Mouse (Mus musculus) hindbrain, postnatal 0 days (tissue): ENCODE results near the gene Lime1. TPM values are rescaled to one million over a fixed set of nuclear protein-coding genes. Genes with fewer than 3 reads are reported as not detected.

Experiments
- ATAC-seq: fragments of 200-750 bp; cut with Nextera tagmentation; 2 replicates; pipeline ENCODE4 v1.8.0; 2017; ENCODE audit warnings: mild to moderate bottlenecking, moderate TSS enrichment, moderate library complexity
- DNase-seq: peaks from one replicate; pipeline ENCODE4 v3.0.0-alpha.2; 2015; ENCODE audit warnings: low spot score
- H3K27ac ChIP-seq: fragments of 300-500 bp; sonication (generic); 2 replicates; pipeline ENCODE4 v1.5.1; 2014; ENCODE audit warnings: mild to moderate bottlenecking
- H3K27me3 ChIP-seq: fragments of 300-500 bp; sonication (generic); 2 replicates; pipeline ENCODE4 v1.6.1; 2014; ENCODE audit warnings: low read length, mixed read lengths; ENCODE audit not compliant: insufficient read depth
- H3K36me3 ChIP-seq: fragments of 300-500 bp; sonication (generic); 2 replicates; pipeline ENCODE4 v1.6.1; 2014; ENCODE audit warnings: low read length, mixed read lengths; ENCODE audit not compliant: insufficient read depth
- H3K4me1 ChIP-seq: fragments of 300-500 bp; sonication (generic); 2 replicates; pipeline ENCODE4 v1.6.1; 2014; ENCODE audit warnings: antibody characterized with exemption, low read length, mixed read lengths; ENCODE audit not compliant: insufficient read depth
- H3K4me2 ChIP-seq: fragments of 300-500 bp; sonication (generic); 2 replicates; pipeline ENCODE4 v1.6.1; 2014; ENCODE audit warnings: low read depth, mild to moderate bottlenecking, low read length, moderate library complexity, mixed read lengths
- H3K4me3 ChIP-seq: fragments of 300-500 bp; sonication (generic); 2 replicates; pipeline ENCODE4 v1.5.1; 2014; ENCODE audit warnings: low read length
- H3K9ac ChIP-seq: fragments of 300-500 bp; sonication (generic); replicated peaks from 2 replicates; pipeline ENCODE4 v1.6.1; 2014; ENCODE audit warnings: mild to moderate bottlenecking, low read length, moderate library complexity, mixed read lengths
- H3K9me3 ChIP-seq: fragments of 300-500 bp; sonication (generic); 2 replicates; pipeline ENCODE4 v1.6.1; 2016; ENCODE audit warnings: low read length, mixed read lengths
- CTCF ChIP-seq: IDR thresholded peaks from 2 replicates; pipeline ENCODE4 v1.5.1; 2016; ENCODE audit warnings: antibody characterized with exemption, control low read depth, low read depth
- WGBS: fragments of 180-500 bp; shearing (Covaris S2); extraction: QIAGEN DNeasy Blood & Tissue Kit; methylation state at CpG from one replicate; pipeline ENCODE4 v1.1.7; 2014; 5-methylcytosine and 5-hydroxymethylcytosine counted together
- polyA plus RNA-seq: library from polyadenylated mRNA; unstranded; fragments of >200 nt; fragmentation: Nextera tagmentation; extraction: Ambion mirVana; gene quantifications from 2 replicates; pipeline ENCODE4 v1.2.1, GENCODE M21; 2015
- total RNA-seq: library from RNA; depleted of rRNA; stranded (reverse); fragments of >200 nt; gene quantifications from 2 replicates; pipeline ENCODE4 v1.2.3, GENCODE M21; 2014

The Lime1 gene
- total and polyA plus RNA-seq, 2 experiments from 2014 or later, result 24.1 to 49.0 TPM

DNA sequence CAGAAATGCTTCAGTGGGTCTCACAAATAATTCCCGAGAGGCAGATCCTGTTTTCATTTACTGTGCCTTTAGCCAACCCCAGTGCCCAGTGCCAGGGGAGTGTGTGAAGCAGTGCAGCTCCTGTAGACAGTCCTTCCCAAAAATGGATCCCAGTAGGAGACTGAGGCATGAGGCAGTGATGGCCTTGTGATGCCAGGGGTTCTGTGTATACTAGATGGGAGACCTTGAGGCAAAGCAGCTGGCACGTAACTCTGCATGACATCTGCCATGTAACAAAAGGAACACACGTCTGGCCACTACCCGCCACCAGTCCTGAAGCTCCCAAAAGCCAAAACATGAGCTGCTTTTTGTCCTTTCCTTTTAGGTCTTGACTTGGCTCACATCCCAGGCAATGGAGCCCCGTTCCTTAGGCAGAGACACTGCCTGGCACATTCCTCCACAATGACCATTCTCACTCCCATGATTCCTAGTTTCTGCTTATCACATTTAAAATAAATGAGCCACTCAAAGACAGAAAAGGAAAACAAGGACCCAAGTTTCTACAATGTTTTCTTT lies 17.4 kb downstream of the Lime1 start:
- WGBS, result 37% methylated on average over 5 of the region's 5 CpGs
- no peaks in the 10 kb centered on the region for H3K9me3 ChIP-seq
- no peak overlapping the region for H3K27ac ChIP-seq
- H3K4me1 ChIP-seq, result no peaks in the 10 kb centered on the region
- ATAC-seq (no peak), DNase-seq (no peak)
- no peak overlapping the region for H3K9ac ChIP-seq
- H3K4me3 ChIP-seq, result no peak overlapping the region
- no peaks in the 10 kb centered on the region for H3K27me3 ChIP-seq
- H3K36me3 ChIP-seq, result no peaks in the 10 kb centered on the region; the same call in 1 of the 2 replicates
- no peak for TF ChIP-seq CTCF
- no peak overlapping the region for H3K4me2 ChIP-seq

DNA sequence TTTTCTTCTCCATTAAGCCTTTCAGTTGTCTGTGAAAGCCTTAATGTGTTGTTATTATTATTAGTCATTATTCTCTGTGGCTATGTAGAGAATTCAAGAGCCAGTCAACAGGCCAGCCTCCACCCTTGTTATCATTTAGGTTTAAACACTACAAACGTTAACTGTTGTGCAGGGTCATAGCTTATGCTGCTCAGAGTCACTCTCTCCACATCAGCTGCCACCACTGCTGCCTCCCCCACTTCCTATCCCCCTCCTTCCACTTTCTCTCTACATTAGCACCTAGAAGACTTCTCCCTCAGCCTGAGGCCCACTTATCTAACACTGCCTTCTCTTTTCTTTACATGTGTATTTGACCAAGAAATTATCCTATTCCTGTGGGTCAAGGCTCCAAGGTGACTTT lies 21.6 kb downstream of the Lime1 start:
- no peak for TF ChIP-seq CTCF
- Histone ChIP-seq H3K27ac (no peak overlapping the region), H3K9ac (no peak overlapping the region), H3K4me1 (no peaks in the 10 kb centered on the region), H3K9me3 (no peaks in the 10 kb centered on the region), H3K4me3 (no peak overlapping the region), H3K36me3 (no peaks in the 10 kb centered on the region), H3K27me3 (no peaks in the 10 kb centered on the region), H3K4me2 (no peak overlapping the region)
- WGBS, result 21% methylated on average over 1 of the region's 1 CpGs
- no peak for ATAC-seq
- no peak for DNase-seq

DNA sequence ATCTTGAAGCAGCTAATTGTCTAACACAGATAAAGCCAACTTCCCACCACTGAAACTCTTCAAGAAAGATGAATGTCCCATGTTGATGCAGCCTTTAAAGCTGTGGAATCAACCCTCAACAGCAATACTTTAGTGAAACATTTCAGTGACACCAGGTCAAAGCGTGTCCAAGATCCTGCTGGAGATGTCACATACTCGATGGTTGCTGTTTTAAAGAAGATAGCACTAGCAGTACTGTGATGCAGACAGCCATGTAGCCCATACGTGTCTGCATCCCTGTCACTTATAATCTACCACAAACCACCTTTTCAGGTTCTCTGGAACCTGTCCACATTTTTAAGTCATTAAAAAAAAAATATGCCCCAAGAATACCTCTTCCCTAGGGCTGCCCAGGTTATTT lies 23.8 kb downstream of the Lime1 start:
- H3K27ac ChIP-seq, result no peak overlapping the region
- DNase-seq (no peak), ATAC-seq (no peak)
- H3K4me2 ChIP-seq, result no peak overlapping the region
- H3K9ac ChIP-seq, result no peak overlapping the region
- no peak for TF ChIP-seq CTCF
- H3K36me3 ChIP-seq, result no peaks in the 10 kb centered on the region
- H3K27me3 ChIP-seq, result no peaks in the 10 kb centered on the region
- H3K4me1 ChIP-seq, result no peaks in the 10 kb centered on the region
- 94% methylated on average over 3 of the region's 3 CpGs for WGBS
- no peaks in the 10 kb centered on the region for H3K9me3 ChIP-seq
- H3K4me3 ChIP-seq, result no peak overlapping the region

DNA sequence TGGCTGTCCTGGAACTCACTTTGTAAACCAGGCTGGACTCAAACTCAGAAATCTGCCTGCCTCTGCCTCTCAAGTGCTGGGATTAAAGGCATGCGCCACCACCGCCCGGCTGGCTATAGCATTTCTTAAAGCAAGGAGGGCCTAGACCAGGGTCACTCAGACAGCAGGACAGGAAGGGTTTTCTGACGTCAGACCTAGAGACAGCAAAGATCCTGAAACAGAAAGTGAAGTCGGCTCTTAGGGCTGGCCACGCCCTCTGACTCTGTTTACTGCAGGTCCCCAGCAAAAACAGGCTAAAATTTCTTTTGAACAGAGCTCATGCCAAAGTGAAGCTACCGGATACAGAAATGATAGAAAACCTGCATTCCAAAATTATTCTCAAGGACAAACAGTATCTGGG lies 29.8 kb downstream of the Lime1 start:
- ATAC-seq, result no peak

DNA sequence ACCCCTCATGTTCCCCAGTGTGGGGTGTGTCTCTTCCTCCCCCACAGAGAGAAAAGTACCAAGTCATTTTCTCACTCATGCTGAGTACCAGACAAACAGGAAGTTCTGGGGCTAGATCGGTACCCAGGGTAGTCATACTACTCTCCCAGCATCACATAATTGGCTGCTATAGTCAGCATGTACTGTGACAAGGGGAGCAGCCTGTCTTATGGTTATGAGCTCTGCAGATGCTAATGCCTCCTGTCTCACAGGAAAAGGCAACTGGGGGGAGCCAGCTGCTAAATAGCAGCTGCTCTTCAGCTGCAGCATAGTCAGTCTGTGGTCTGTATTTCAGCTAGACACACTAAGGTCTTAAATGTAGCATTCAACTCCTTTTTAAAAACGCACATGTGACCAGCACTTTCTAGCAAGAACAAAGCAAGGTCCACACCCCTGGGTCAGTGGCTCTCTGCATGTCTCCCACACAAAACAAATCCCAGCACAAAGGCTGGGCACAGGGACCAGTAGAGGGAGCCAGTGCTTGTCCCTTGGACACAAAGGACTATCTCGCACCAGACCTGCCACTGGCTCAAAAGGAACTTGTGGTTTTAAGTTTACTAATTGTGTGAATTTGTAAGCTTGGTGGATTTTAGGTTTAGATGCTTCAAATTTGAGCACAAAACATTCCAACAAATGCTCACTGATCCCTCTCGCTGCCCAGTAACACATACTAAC lies 31.0 kb downstream of the Lime1 start:
- no peaks in the 10 kb centered on the region for H3K36me3 ChIP-seq
- no peaks in the 10 kb centered on the region for H3K4me1 ChIP-seq
- H3K27ac ChIP-seq, result no peak overlapping the region
- ATAC-seq (peak; percentile 74; the same call in 1 of the 2 replicates), DNase-seq (peak; percentile 77)
- H3K4me3 ChIP-seq, result no peak overlapping the region
- no peak overlapping the region for H3K4me2 ChIP-seq
- H3K9ac ChIP-seq, result no peak overlapping the region
- H3K9me3 ChIP-seq, result no peaks in the 10 kb centered on the region
- peak; percentile 82 for TF ChIP-seq CTCF
- H3K27me3 ChIP-seq, result no peaks in the 10 kb centered on the region
- 31% methylated on average over 4 of the region's 4 CpGs for WGBS

More for the DNA sequence above, 29.8 kb downstream of the Lime1 start:
- no peak overlapping the region for H3K4me3 ChIP-seq
- no peak overlapping the region for H3K4me2 ChIP-seq
- no peak for TF ChIP-seq CTCF
- H3K36me3 ChIP-seq, result no peaks in the 10 kb centered on the region
- H3K4me1 ChIP-seq, result no peaks in the 10 kb centered on the region
- no peaks in the 10 kb centered on the region for H3K27me3 ChIP-seq
- no peaks in the 10 kb centered on the region for H3K9me3 ChIP-seq
- WGBS, result 84% methylated on average over 7 of the region's 7 CpGs
- no peak overlapping the region for H3K9ac ChIP-seq
- DNase-seq, result no peak
- H3K27ac ChIP-seq, result no peak overlapping the region

DNA sequence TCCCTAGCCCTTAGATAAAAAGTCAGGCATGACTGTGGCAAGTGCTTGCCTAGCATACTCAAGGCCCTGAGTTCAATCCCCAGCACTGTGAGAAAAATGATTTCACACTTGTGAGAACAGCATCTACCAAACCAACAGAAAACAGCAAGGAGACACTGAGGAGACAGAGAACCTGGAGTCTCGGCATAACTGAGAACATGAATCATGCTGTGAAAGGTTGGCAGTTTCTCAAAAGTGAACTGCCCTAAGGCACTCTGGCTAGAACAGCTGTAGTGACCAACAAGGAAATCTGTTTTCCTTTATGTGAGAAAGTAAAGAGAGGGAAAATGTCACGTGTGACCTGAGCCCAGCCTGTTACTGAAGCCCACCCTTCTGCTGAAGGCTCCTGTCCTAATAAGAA lies 33.3 kb downstream of the Lime1 start:
- no peak overlapping the region for H3K4me2 ChIP-seq
- ATAC-seq, result no peak
- H3K27me3 ChIP-seq, result no peaks in the 10 kb centered on the region
- H3K4me3 ChIP-seq, result no peak overlapping the region
- no peak overlapping the region for H3K27ac ChIP-seq
- 35% methylated on average over 2 of the region's 2 CpGs for WGBS
- H3K9me3 ChIP-seq, result no peaks in the 10 kb centered on the region
- no peaks in the 10 kb centered on the region for H3K4me1 ChIP-seq
- no peaks in the 10 kb centered on the region for H3K36me3 ChIP-seq
- TF ChIP-seq CTCF, result no peak
- H3K9ac ChIP-seq, result no peak overlapping the region
- DNase-seq, result no peak

DNA sequence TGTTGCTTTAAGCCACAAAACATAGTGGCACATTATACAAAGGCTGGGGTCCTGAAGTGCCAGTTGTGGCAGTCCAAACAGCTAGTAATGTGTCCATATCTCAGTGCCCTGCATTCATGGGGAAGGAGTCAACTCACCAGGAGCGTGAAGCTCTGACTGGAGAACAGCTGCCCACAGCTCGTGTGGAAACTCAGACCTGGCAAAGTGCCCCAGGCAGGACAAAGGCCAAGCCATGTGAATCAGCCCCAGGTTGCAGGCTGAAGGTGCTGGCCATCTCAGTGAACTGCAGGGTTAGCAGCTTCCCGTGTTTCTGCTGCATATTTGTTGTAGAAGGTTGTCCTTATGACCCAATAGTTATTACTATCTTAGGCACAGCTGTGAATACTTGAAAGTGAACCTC lies 36.1 kb downstream of the Lime1 start:
- DNase-seq (peak; percentile 37), ATAC-seq (0 out of 2 replicates have a peak, but pooled peaks have one; percentile 29)
- H3K9me3 ChIP-seq, result no peaks in the 10 kb centered on the region
- H3K4me1 ChIP-seq, result 0 out of 2 replicates have a peak, but pooled peaks cover 2% of the 10 kb centered on the region
- H3K4me2 ChIP-seq, result no peak overlapping the region
- no peaks in the 10 kb centered on the region for H3K36me3 ChIP-seq
- no peak overlapping the region for H3K27ac ChIP-seq
- H3K4me3 ChIP-seq, result no peak overlapping the region
- no peaks in the 10 kb centered on the region for H3K27me3 ChIP-seq
- no peak overlapping the region for H3K9ac ChIP-seq
- WGBS, result 39% methylated on average over 3 of the region's 3 CpGs
- TF ChIP-seq CTCF, result no peak
